Mouse (Mus musculus): ENCODE data around the gene Gys1.
A peak's percentile ranks its signal among the peaks of the same experiment; 100 is the strongest.
"Not testable (repeated sequence)": the region's sequence is repeated elsewhere in the genome, so short reads cannot be mapped to it uniquely, and the experiment has no call there.

Gene Gys1

GRCm38 (mm10) chr7:45476453-45476852 lies 41.8 kb downstream of the Gys1 start:
- no peak for DNase-seq (ENCODE audit: extremely low read depth, low read depth)

GRCm38 (mm10) chr7:45477003-45477402 lies 42.4 kb downstream of the Gys1 start:
- no peak for DNase-seq (ENCODE audit: extremely low read depth, low read depth)

GRCm38 (mm10) chr7:45478774-45479173 lies 44.1 kb downstream of the Gys1 start:
- no peak for DNase-seq (ENCODE audit: extremely low read depth, low read depth)

DNA sequence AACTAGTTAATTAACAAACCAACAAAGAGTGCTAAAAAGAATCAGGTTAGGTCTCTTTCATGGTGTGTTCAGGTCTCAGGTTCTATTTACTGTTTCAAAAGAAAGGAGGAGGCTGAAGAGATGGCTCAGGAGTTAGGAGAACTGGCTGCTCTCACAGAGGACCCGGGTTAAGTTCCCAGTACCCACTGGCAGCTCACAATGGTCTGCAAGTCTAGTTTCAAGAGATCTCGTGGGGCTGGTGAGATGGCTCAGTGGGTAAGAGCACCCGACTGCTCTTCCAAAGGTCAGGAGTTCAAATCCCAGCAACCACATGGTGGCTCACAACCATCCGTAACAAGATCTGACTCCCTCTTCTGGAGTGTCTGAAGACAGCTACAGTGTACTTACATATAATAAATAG lies 45.7 kb downstream of the Gys1 start:
- DNase-seq (ENCODE audit: extremely low read depth, low read depth) = not testable (repeated sequence)

- DNase-seq (ENCODE audit: extremely low read depth, low read depth) = peak; percentile 74
These were observed 46.8 kb downstream of the Gys1 start, which contains the start of gene Tulp2 for GRCm38 (mm10) chr7:45481374-45481927. Gene Tulp2, plus strand, starts transcription at chr7:45481877.

DNA sequence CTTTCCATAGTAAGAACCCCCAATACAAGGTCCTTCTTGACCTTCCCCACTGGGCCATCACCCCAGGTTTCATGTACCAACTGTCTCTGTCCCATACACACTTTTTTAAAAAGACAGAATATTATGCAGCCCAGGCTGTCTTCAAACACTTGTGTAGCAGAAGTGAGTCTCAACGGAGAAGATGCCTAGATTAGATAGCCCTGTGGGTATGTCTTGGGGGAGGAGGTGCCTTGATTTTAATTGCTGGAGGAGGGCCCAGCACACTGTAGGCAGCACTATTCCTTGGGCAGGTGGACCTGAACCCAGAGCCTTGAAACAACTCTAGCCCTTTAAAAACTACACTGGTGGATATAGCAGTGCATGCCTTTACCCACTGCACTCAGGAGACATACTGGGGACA lies 47.5 kb downstream of the Gys1 start:
- DNase-seq (ENCODE audit: extremely low read depth, low read depth) = no peak

GRCm38 (mm10) chr7:45484985-45485384 lies 50.3 kb downstream of the Gys1 start:
- not testable (repeated sequence) for DNase-seq (ENCODE audit: extremely low read depth, low read depth)

DNA sequence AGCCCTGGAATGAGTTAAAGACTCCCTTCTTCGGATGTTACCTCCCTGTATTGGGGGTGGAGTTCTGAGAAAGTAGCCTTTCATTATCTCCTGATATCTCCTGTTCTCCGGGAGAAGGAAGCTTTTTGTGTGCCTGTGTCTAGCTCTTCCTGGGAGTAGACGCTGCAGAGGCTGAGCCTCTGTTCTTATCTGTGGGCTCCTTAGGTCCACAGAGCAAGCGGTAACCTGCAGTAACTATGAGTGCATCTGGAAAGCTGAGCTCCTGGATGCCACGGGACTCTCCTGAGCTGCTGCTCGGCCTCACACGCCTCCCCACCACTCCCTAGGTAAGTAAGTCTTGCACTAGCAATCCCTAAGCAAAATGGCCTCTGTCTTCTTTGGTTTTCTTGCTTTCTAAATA lies 51.5 kb downstream of the Gys1 start:
- no peak for DNase-seq (ENCODE audit: extremely low read depth, low read depth)

DNA sequence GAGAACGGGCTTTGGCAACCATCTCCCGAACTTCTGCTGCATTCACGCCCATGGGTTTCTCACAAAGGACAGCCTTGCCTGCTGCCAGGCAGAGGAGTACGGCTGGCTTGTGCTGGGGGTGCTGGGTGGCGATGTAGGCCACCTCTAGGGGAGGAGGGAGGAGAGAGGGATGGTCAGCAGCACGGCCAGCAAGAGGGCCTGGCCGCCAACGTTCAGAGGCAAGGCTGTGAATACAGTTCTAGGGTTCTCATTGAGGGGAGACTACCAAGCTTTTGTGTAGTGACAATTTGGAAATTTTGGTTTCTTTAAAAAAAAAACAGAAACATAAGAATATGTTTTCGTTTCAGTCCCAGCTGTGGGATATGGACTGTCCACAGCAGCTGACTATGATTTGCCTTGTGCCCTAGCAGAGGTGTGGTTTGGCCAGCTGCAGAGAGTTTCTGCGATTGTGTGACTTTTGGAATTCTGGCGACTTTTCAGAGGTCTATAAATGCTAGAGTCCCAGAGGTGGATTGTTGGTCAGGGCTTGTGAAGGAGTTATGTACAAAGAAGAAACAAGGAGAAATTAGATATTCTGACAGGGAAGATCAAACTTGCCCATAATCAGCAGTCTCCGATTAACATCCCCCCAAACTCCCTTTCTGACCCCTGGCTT lies 52.2 kb downstream of the Gys1 start, which contains the start of gene Gm45808:
TSS of gene Gm45808 (minus strand) at position 51 of the 655 bp plus-strand sequence.
- no peak for DNase-seq (ENCODE audit: extremely low read depth, low read depth)

GRCm38 (mm10) chr7:45487861-45488292 lies 53.2 kb downstream of the Gys1 start:
- no peak for DNase-seq (ENCODE audit: extremely low read depth, low read depth)

DNA sequence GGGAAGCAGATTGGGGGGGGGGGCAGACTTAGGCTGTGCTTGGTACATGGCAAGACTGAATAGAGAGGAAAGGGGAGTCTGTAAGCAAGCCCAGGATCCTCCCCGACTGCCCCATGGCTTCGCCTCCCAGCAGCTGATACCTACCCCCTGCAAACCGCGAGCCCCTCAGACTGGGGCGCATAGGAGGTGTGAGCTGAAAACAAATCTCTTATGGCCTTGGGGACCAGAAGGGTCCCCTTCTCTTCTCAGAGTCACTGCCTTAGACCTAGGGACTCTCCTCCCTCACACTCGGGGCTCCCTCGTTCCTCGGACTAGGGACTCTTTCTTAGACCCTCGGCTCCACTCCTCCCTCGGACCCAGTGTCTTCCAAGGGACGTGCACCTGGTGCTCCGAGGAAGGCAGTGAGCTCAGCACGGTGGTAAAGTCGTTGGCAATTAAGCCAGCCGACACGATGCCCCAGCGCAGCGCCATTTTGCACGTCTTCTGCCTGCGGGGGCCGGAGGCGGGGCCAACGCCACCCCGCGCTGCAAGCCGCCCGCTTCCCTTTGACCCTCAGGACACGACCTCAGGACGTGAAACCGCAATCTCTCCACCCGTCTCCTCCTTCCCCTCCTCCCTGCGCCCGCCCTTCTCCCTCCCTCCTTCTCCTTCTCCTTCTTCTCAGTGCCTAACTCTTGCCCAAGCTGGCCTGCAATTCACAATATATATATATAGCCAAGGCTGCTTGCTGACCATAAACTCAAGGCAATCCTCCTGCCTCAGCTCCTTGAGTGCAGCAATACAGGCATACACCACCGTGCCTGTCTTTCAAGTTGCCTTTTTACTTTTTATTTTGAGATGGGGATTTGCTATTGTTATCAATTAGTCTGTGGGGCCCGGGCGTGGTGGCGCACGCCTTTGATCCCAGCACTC lies 53.9 kb downstream of the Gys1 start, which contains the start of gene Dhdh:
TSS of gene Dhdh (minus strand) at position 513 of the 912 bp plus-strand sequence.
- DNase-seq (ENCODE audit: extremely low read depth, low read depth) = no peak

DNA sequence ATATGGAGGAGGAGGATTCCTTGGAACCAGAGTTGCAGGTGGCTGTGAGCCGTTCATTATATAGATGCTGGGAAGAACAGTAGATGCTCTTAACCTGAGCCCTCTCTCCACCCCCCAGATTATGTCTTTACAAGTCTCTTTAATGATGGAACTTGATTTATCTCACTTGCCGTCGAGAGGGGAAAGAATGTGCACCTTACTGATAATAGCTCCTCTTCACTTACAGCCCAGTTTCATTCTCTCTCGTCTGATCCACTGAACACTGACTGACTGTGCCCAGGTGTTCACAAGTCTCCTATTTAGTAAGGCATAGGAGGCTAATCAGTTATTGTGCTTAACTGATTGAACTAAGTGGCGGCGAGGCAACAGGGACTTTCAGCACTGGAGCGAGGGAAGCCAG lies 54.9 kb downstream of the Gys1 start:
- DNase-seq (ENCODE audit: extremely low read depth, low read depth) = no peak

DNA sequence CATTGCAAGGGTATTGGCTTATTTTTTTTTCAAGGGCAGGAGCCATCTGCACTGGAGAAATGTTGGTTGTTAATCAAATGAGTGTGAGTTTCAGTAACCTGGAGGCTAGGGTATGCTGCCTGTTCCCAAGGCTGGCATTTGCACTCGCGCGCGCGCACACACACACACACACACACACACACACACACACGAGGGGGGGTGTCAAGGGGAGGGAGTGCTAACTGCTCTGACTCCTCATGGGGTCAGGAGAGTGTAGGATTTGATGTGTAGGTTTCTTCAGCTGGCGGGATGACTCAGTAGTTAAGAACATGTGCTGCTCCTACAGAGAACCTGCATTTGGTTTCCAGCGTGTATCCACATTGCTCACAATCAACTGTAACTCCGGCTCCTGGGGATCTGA lies 56.2 kb downstream of the Gys1 start:
- DNase-seq (ENCODE audit: extremely low read depth, low read depth) = no peak

DNA sequence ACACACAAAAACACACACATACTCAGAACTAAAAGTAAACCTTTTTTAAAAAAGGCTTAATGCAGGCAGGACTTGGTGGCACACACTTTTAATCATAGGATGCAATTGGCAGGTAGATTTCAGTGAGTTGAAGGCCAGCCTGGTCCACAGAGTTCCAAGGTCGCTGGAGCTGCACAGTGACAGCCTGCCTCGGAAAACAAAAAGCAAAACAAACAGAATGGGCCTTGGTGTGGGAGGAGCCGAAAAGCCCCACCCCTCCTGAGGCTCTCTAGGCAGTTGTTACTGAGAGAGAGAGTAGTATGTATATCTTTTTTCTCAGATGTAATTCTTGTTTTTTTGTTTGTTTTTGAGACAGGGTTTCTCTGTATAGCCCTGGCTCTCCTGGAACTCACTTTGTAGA lies 56.6 kb downstream of the Gys1 start:
- DNase-seq (ENCODE audit: extremely low read depth, low read depth) = no peak

DNA sequence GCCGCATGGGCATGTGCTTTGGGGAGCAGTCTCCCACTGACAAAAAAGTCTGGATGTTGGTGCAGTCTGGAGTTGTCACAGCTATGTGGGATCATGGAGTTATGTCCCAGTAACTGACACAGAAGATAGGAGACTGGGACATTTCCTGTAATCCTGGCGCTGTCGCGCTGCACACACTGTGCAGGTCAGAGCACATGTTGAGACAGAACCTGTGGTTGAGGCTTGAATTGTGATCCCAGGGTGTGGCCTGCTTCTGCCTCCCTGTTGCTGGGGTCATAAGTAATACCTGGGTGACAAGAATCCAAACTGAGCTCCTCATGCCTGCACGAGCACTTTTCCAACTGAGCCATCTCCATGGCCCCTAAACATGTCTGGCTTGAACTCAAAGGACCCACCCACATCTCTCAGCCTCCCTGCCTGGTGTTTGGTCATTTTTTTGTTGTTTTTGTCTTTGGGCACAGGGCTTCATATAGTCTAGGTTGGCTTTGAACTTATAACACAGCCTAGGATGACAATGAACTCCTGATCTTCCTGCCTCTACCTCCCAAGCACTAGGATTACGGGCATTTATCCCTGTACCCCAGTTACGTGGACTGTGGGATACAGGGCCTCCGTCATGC lies 57.7 kb downstream of the Gys1 start:
- DNase-seq (ENCODE audit: extremely low read depth, low read depth) = no peak

- no peak for DNase-seq (ENCODE audit: extremely low read depth, low read depth)
These were observed 58.3 kb downstream of the Gys1 start for GRCm38 (mm10) chr7:45492951-45493350.

DNA sequence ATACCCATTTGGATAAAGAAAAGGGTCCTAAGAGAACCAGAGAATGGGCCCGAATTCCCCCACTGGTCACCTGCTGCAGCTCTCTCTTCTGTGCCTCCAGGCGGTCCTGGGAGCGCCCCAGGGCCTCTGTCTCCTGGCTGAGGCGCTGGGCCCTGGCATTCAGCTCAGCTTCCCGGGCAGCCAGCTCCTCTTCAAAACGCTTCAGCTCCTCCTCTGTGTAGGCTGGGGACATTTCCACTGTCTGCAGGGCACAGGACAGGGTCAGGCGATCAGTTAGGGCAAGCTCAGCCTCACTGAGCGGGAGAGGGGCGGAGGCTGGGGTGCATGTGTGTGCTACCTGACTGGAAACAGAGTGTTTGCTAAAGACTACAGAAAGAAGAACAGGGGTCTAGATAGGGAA lies 59.9 kb downstream of the Gys1 start:
- DNase-seq (ENCODE audit: extremely low read depth, low read depth) = no peak

DNA sequence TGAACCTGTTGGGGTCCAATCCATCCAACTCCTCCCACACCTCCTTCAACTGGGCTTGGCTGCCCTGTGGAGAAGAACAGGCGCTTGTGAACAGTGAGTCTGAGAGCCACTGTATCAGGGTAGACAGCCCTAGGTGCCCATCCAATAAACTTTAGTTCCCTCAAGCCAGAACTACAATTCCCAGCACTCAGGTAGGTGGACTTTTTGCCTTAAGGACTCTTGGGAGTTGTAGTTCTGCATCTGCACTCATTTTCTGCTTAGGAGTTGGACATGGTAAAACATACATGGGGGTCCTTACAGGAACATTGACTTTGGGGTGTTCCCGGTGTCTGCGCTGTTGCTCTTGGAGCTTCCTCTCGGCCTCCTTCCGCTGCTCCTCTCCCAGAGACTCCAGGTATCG lies 63.8 kb downstream of the Gys1 start:
- DNase-seq (ENCODE audit: extremely low read depth, low read depth) = no peak

Data from MEL-GATA-1-ER (cell line).